Mouse (Mus musculus) CD8-positive naive resting alpha-beta T cell, adult 57 days (primary cell): ENCODE data around the gene Cplane1. TPM values are rescaled to one million over a fixed set of nuclear protein-coding genes. Genes with fewer than 3 reads are reported as not detected.

Source experiments
- total RNA-seq: library from RNA; stranded (reverse); gene quantifications from one replicate; pipeline ENCODE4 v1.2.4, GENCODE M21; 2023

The Cplane1 gene
- 17.6 TPM for total RNA-seq

GRCm38 (mm10) chr15:8168591-8169265 is at the start of gene Cplane1:
Cplane1 (plus strand) TSS chr15:8169106.

Other genes starting within 250 kb of the Cplane1 start
- 41.2 TPM for gene Wdr70, start 69.9 kb upstream of the Cplane1 start, total RNA-seq
- gene Nup155, start 59.8 kb upstream of the Cplane1 start, total RNA-seq = 34.5 TPM